Mouse (Mus musculus) embryonic facial prominence, embryonic 14.5 days (tissue): Measurements from ENCODE around the gene Zfp276. TPM values are rescaled to one million over a fixed set of nuclear protein-coding genes. Genes with fewer than 3 reads are reported as not detected.

Experiments used
- ATAC-seq: fragments of 200-750 bp; cut with Nextera tagmentation; 2 replicates; pipeline ENCODE4 v1.8.0; 2017; ENCODE audit warnings: low read depth, moderate number of reproducible peaks, moderate TSS enrichment
- DNase-seq: peaks from one replicate; pipeline ENCODE4 v3.0.0-alpha.2; 2015; ENCODE audit warnings: low spot score
- H3K27ac ChIP-seq: fragments of 300-500 bp; sonication (generic); replicated peaks from 2 replicates; pipeline ENCODE4 v1.5.1; 2014; ENCODE audit warnings: low read depth, mild to moderate bottlenecking, low read length, moderate library complexity
- H3K27me3 ChIP-seq: fragments of 300-500 bp; sonication (generic); replicated peaks from 2 replicates; pipeline ENCODE4 v1.6.1; 2014; ENCODE audit warnings: low read length; ENCODE audit not compliant: control insufficient read depth, insufficient read depth
- H3K36me3 ChIP-seq: fragments of 300-500 bp; sonication (generic); 2 replicates; pipeline ENCODE4 v1.6.1; 2014; ENCODE audit warnings: low read length, mixed read lengths; ENCODE audit not compliant: control insufficient read depth, insufficient read depth
- H3K4me1 ChIP-seq: fragments of 300-500 bp; sonication (generic); 2 replicates; pipeline ENCODE4 v1.6.1; 2014; ENCODE audit warnings: antibody characterized with exemption, low read length; ENCODE audit not compliant: control insufficient read depth, insufficient read depth
- H3K4me2 ChIP-seq: fragments of 300-500 bp; sonication (generic); 2 replicates; pipeline ENCODE4 v1.6.1; 2014; ENCODE audit warnings: low read depth, mild to moderate bottlenecking, low read length, moderate library complexity, mixed read lengths
- H3K4me3 ChIP-seq: fragments of 300-500 bp; sonication (generic); 2 replicates; pipeline ENCODE4 v1.5.1; 2014; ENCODE audit warnings: low read depth, mild to moderate bottlenecking, low read length
- H3K9ac ChIP-seq: fragments of 300-500 bp; sonication (generic); 2 replicates; pipeline ENCODE4 v1.6.1; 2014; ENCODE audit warnings: low read depth, mild to moderate bottlenecking, low read length, moderate library complexity, mixed read lengths
- H3K9me3 ChIP-seq: fragments of 300-500 bp; sonication (generic); 2 replicates; pipeline ENCODE4 v1.6.1; 2016; ENCODE audit warnings: low read length; ENCODE audit not compliant: control insufficient read depth
- WGBS: fragments of 180-500 bp; shearing (Covaris S2); extraction: QIAGEN DNeasy Blood & Tissue Kit; methylation state at CpG from one replicate; pipeline ENCODE4 v1.1.7; 2014; 5-methylcytosine and 5-hydroxymethylcytosine counted together
- polyA plus RNA-seq: library from polyadenylated mRNA; unstranded; fragments of >200 nt; fragmentation: Nextera tagmentation; extraction: Ambion mirVana; gene quantifications from 2 replicates; pipeline ENCODE4 v1.2.1, GENCODE M21; 2014

Zfp276 gene
- 19.5 and 21.4 TPM in 2 replicates for polyA plus RNA-seq

- peak; percentile 97 for ATAC-seq
- Histone ChIP-seq H3K9ac (peak within 1 kb of the TSS; percentile 88), H3K4me2 (peak within 1 kb of the TSS; percentile 87), H3K4me1 (peaks cover 17% of the 10 kb centered on the region), H3K9me3 (no peaks in the 10 kb centered on the region), H3K27ac (peak within 1 kb of the TSS; percentile 72), H3K27me3 (no peaks in the 10 kb centered on the region), H3K4me3 (peak within 1 kb of the TSS; percentile 94), H3K36me3 (peaks cover 63% of the 10 kb centered on the region)
- 0% methylated on average over 17 of the region's 99 CpGs for WGBS
- DNase-seq = peak; percentile 90
Observed at GRCm38 (mm10) chr8:123254099-123254885, at the start of gene Zfp276, which contains the start of gene Vps9d1. Zfp276 (plus strand) TSS chr8:123254195. Vps9d1 (minus strand) TSS chr8:123254348.

GRCm38 (mm10) chr8:123211876-123212275, 42.1 kb upstream of the Zfp276 start:
- Histone ChIP-seq H3K9me3 (no peaks in the 10 kb centered on the region), H3K9ac (peak overlapping the region; percentile 95), H3K27me3 (no peaks in the 10 kb centered on the region), H3K36me3 (peaks cover 34% of the 10 kb centered on the region), H3K4me1 (peaks cover 13% of the 10 kb centered on the region), H3K27ac (no peak overlapping the region; the same call in 1 of the 2 replicates), H3K4me2 (peak overlapping the region; percentile 78), H3K4me3 (peak overlapping the region; percentile 93)
- WGBS = 49% methylated on average over 10 of the region's 10 CpGs
- ATAC-seq (no peak), DNase-seq (no peak)

GRCm38 (mm10) chr8:123212321-123213117, 41.5 kb upstream of the Zfp276 start, which contains the start of the genes Chmp1a and Spata33:
Chmp1a (minus strand) TSS chr8:123212763.
Spata33 (plus strand) TSS chr8:123212832.
- Histone ChIP-seq H3K36me3 (peaks cover 29% of the 10 kb centered on the region), H3K4me1 (peaks cover 13% of the 10 kb centered on the region), H3K4me2 (peak within 1 kb of the TSS; percentile 78), H3K9ac (peak within 1 kb of the TSS; percentile 95), H3K27ac (no peak within 1 kb of the TSS; the same call in 1 of the 2 replicates), H3K9me3 (no peaks in the 10 kb centered on the region), H3K4me3 (peak within 1 kb of the TSS; percentile 93), H3K27me3 (no peaks in the 10 kb centered on the region)
- peak; percentile 93 for ATAC-seq
- DNase-seq = peak; percentile 95
- under 1% methylated on average over 42 of the region's 76 CpGs for WGBS

GRCm38 (mm10) chr8:123213118-123213772, 40.8 kb upstream of the Zfp276 start:
- H3K36me3 ChIP-seq = peaks cover 21% of the 10 kb centered on the region
- 19% methylated on average over 22 of the region's 22 CpGs for WGBS
- H3K4me1 ChIP-seq = peaks cover 13% of the 10 kb centered on the region
- H3K9ac ChIP-seq = peak overlapping the region; percentile 95
- H3K4me3 ChIP-seq = peak overlapping the region; percentile 93
- peak; percentile 35 for ATAC-seq
- no peaks in the 10 kb centered on the region for H3K27me3 ChIP-seq
- H3K9me3 ChIP-seq = no peaks in the 10 kb centered on the region
- peak overlapping the region; percentile 78 for H3K4me2 ChIP-seq
- H3K27ac ChIP-seq = no peak overlapping the region; the same call in 1 of the 2 replicates
- no peak for DNase-seq

GRCm38 (mm10) chr8:123215430-123215829, 38.6 kb upstream of the Zfp276 start:
- H3K4me1 ChIP-seq = peaks cover 13% of the 10 kb centered on the region

GRCm38 (mm10) chr8:123220917-123221316, 33.1 kb upstream of the Zfp276 start:
- Histone ChIP-seq H3K27me3 (no peaks in the 10 kb centered on the region), H3K36me3 (no peaks in the 10 kb centered on the region), H3K9ac (no peak overlapping the region), H3K4me3 (no peak overlapping the region), H3K4me2 (no peak overlapping the region), H3K27ac (no peak overlapping the region), H3K4me1 (peaks cover 8% of the 10 kb centered on the region), H3K9me3 (no peaks in the 10 kb centered on the region)
- DNase-seq = peak; percentile 33
- ATAC-seq = no peak
- 74% methylated on average over 1 of the region's 1 CpGs for WGBS

More at GRCm38 (mm10) chr8:123215430-123215829, 38.6 kb upstream of the Zfp276 start:
- 70% methylated on average over 3 of the region's 3 CpGs for WGBS
- no peaks in the 10 kb centered on the region for H3K27me3 ChIP-seq
- no peak overlapping the region for H3K9ac ChIP-seq
- no peak overlapping the region for H3K4me3 ChIP-seq
- ATAC-seq (no peak), DNase-seq (no peak)
- H3K9me3 ChIP-seq = no peaks in the 10 kb centered on the region
- no peak overlapping the region for H3K27ac ChIP-seq
- no peaks in the 10 kb centered on the region for H3K36me3 ChIP-seq
- H3K4me2 ChIP-seq = no peak overlapping the region

- 3% methylated on average over 51 of the region's 59 CpGs for WGBS
- Histone ChIP-seq H3K9me3 (no peaks in the 10 kb centered on the region), H3K27me3 (no peaks in the 10 kb centered on the region), H3K4me2 (peak within 1 kb of the TSS; percentile 81), H3K4me3 (peak within 1 kb of the TSS; percentile 85), H3K36me3 (peaks cover 32% of the 10 kb centered on the region), H3K27ac (peak within 1 kb of the TSS; percentile 89), H3K4me1 (peaks cover 8% of the 10 kb centered on the region), H3K9ac (peak within 1 kb of the TSS; percentile 92)
- peak; percentile 93 for ATAC-seq
- peak; percentile 95 for DNase-seq
Observed at GRCm38 (mm10) chr8:123224278-123225266, 29.4 kb upstream of the Zfp276 start, which contains the start of gene Cdk10. Cdk10 (plus strand) TSS chr8:123224842.
